Mouse (Mus musculus) left cerebral cortex, postnatal 36 days (tissue): ENCODE data around the gene Pds5a. TPM values are rescaled to one million over a fixed set of nuclear protein-coding genes. Genes with fewer than 3 reads are reported as not detected.

ENCODE experiments used
- DNase-seq, 2 experiments: peaks; one replicate each; pipeline ENCODE4 v3.0.0; 2021 to 2022; ENCODE audit warnings: low spot score in 2 of 2, mixed read lengths in 1 of 2
- intact Hi-C: fragments of 180-260 bp; cut with DNase I; formaldehyde crosslinking; loops from one replicate; pipeline ENCODE4 v1.15.1; 2025
- total RNA-seq, 2 experiments: library from RNA; stranded (reverse); gene quantifications; 2 replicates each; pipeline ENCODE4 v1.2.3; 2021

Gene Pds5a
- total RNA-seq, 2 experiments from 2014 or later = 64.7 to 83.6 TPM

DNA sequence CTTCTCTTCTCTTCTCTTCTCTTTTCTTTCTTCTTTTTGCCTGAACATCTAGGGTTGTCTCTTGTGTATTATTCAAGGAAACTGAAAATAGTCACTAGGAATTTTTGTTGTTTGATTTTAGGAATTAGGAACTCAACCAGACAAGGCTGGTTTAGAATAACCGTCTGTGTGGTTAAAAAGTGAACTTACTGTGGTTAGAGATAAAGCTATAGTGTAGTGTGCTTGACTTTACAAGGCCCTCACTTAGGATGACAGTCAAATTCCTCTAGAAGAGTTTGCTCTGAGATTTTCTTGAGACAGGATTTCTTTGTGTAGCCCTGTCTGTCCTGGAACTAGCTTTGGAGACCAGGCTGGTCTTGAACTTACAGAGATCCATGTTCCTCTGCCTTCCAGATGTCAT lies 107.9 kb downstream of the Pds5a start:
- intact Hi-C loops = no loop called here
- no peak for DNase-seq

DNA sequence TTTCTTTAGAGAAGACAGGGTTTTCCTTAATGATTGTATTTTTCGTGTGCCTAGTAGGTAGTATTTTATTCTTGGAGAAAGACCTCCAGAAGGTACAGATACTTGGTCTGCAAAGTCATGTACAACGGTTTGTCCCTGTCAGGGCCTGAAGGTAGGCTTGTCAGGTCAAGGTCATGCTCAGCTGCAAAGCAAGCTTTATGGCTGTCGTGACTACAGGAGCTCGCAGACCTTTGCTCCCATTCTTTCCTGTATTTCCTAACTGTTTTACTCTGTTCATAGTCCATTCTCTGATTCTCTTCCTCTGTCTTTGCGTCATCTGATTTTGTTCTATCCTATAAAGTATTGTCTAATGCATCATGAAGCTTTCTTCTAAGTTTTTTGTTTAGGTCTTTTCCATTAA lies 111.8 kb downstream of the Pds5a start:
- DNase-seq = no peak
- intact Hi-C loops = no loop called here

DNA sequence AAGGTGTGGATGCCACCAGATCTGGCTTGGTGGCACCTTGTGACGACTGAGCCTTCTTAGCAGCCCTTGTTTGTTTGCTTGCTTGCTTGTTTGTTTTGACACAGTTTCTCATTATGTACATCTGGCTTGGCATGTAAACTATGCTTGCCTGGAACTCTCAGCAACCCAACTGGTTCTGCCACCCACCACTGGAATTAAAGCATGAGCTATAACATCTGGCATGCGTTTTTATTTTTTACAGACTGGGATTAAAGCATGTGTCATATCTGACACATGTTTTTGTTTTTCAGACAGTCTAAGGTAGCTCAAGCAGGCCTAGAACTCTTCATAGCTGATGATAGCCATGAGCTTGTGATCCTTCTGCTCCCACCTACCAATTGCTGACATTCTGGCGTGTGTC lies 119.5 kb downstream of the Pds5a start:
- intact Hi-C loops = no loop called here
- no peak for DNase-seq

DNA sequence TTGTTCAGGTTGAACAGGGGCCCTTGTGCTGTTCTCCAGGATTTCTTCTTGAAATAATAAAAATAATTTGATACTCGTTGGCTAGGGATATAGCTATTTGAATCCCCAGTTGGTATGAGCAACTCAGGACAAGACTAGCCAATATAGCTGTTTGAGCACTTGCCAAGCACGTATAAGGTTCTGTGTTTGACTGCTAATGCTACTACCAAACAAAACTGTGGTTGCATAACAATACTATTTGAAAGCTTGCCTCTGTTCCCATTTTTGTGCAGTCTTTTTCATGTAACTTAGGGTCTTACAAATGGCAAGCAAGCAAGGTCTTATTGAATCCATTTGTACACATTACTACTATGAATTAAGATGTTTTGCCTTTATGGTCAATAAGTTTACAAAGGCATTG lies 122.2 kb downstream of the Pds5a start:
- no peak for DNase-seq
- intact Hi-C loops = no loop called here

DNA sequence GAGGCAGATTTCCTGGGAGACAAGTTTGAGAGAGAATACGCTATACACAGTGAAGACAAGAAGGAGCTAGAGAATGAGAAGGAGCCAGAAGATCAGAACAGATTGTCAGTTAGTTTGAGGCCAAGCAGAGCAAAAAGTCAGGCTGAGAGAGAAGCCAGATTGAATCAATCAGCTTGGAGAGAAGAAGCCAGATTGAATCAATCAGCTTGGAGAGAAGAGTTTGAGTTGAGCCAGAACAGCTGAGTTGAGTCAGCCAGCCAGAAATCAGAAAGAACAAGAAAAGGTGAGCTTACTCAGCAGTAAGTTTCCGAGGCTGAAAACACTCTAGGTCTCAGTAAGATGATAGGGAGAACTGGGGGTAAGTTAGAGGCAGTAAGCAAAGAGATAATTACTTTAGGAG lies 123.2 kb downstream of the Pds5a start:
- DNase-seq = no peak
- intact Hi-C loops = no loop called here

DNA sequence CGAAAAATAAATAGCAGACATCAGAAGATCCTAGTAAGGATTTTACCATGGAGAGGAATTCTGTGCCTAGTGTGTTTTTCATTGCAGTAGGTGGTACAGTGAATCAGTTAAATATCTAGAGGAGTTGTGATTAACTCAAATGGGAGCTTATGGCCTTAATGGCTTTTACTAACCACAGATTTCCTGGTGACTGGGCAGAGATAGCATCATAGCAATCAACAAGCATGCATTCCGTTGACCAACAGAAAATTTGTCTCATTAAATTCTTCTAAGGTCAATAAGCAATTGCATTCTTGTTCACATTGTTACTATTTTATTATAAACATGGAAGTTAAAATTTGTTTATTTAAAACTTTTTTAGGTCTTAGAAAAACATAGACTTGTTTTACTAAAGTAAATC lies 132.6 kb downstream of the Pds5a start:
- DNase-seq = no peak
- intact Hi-C loops = no loop called here

DNA sequence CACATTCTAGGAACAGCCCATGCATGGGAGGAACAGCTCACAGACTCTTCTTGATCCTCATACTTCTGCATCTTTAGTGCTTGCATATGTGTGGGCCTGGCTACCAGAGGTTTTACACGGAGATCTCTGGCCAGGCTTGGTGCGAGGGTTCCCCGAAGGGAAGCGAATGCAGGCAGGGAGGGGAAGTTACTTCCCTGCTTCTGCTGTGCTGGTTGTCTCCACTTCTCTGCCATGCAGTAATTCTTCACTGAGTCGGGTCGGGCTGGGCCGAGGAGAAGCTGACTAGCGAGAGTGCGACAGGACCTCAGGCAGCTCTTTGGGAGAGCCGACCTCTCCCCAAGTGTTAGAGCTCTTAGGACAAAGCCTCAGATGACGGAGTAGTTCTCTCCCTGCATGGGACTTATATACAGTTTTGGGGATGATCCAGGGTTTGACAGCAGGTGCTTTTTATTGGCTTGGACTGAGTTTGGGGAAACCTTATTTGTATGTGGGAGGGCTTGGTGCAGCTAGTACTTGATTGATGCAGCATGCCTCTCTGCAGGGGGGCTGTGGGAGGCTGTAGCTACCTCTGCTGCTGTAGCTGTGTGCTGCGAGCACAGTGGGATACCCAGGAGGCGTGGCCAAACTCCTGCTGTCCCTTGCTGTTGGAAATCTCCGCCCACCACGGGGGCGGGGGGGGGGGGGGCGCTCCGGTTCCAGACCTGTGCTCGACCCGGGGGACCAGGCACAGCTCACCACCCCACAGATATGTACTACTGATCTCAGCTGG lies 136.8 kb downstream of the Pds5a start:
- intact Hi-C loops = no loop called here

DNA sequence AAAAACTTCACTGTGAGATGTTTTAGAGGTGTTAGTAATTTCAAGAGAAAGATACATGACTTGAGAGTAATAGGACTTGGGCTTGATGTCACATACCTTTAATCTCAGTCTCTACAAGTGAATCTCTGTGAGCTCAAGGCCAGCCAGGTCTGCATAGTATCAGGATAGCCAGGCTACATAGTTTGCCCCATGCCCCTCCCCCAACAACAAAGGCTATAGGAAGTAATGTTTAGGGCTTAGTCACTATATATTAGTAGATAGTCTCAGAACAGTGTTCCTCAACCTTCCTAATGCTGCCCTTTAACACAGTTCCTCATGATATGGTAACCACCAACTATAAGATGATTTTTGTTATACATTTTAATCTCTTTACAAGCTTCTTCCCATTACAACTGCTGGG lies 141.0 kb downstream of the Pds5a start:
- intact Hi-C loops = no loop called here

More for the DNA sequence above, 136.8 kb downstream of the Pds5a start:
- DNase-seq = no peak

More for the DNA sequence above, 141.0 kb downstream of the Pds5a start:
- no peak for DNase-seq

Other genes with a start within 250 kb of the Pds5a start
- not detected for gene Gm43552, start 205.4 kb downstream of the Pds5a start, total RNA-seq
- gene Smim14, start 161.1 kb downstream of the Pds5a start, total RNA-seq = 100 to 1,000 TPM; 166 to 170 TPM
- 100 to 1,000 TPM; 130 to 133 TPM for gene Ube2k, start 161.0 kb downstream of the Pds5a start, total RNA-seq
- 10 to 100 TPM in 1 of 2 experiments, 1 to 10 TPM in 1; 4.4 to 12.0 TPM for gene N4bp2, start 65.2 kb upstream of the Pds5a start, total RNA-seq
- gene Rhoh, start 162.9 kb upstream of the Pds5a start, total RNA-seq = under 1 TPM; 0.64 to 0.75 TPM
- gene Chrna9, start 236.6 kb upstream of the Pds5a start, total RNA-seq = not detected